Comparison of ENCODE assay signal across 23 mouse cellular contexts in the genomic region with DNA sequence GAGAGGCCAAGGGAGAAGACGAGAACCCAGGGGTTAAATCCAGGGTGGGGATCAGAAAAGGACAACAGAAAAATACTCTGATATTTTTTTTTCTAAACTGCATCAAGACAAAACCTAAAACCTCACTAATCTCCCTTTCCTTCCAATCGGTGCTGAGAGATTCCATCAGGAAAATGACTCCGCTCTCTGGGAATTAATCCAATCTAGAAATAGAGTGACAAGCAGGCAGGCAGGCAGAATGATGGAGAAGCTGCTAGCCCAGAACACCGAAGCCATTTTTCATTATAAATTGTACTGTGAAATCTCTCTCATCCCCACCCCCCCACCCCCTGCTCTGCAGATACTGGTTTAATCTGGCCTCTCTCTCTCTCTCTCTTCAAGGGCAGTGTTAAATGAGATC. TPM values are rescaled to one million over a fixed set of nuclear protein-coding genes. Genes with fewer than 3 reads are reported as not detected.
DNase-seq lines count a peak whose midpoint lies in the region; ATAC-seq and TF ChIP-seq lines count a peak whose summit lies in the region.
"Had no signal": no experiment of that assay in that cellular context is flagged by ENCODE, and none has a peak within 500 bp of the region (broad histone marks: within the 10 kb centered on the region; RNA-seq: fewer than 3 reads in every experiment).

No protein-coding gene starts in this region.

- no peak for TF ChIP-seq CTCF in brain, embryonic 14.5 days (IDR thresholded peaks at IDR 0.05; ENCODE audit: borderline replicate concordance, extremely low read depth, insufficient read depth, insufficient read length)
- TF ChIP-seq CTCF in midbrain, postnatal 0 days (IDR thresholded peaks at IDR 0.05), result no peak

- WGBS in hindbrain, embryonic 13.5 days, result 38% methylated on average over 4 of the region's 4 CpGs
- 43% methylated on average over 4 of the region's 4 CpGs for WGBS in hindbrain, embryonic 16.5 days
- WGBS in midbrain, embryonic 13.5 days, result 26% methylated on average over 4 of the region's 4 CpGs
- 45% methylated on average over 4 of the region's 4 CpGs for WGBS in midbrain, embryonic 11.5 days
- 26% methylated on average over 4 of the region's 4 CpGs for WGBS in midbrain, postnatal 0 days

- no peaks in the 10 kb centered on the region for H3K36me3 ChIP-seq in hindbrain, embryonic 13.5 days
- no peaks in the 10 kb centered on the region for H3K36me3 ChIP-seq in hindbrain, embryonic 16.5 days (ENCODE audit: control insufficient read depth, insufficient read depth, low read length)
- no peaks in the 10 kb centered on the region for H3K36me3 ChIP-seq in midbrain, embryonic 13.5 days
- no peaks in the 10 kb centered on the region for H3K36me3 ChIP-seq in midbrain, embryonic 11.5 days (ENCODE audit: control insufficient read depth, insufficient read depth, low read length)
- H3K36me3 ChIP-seq in midbrain, postnatal 0 days (ENCODE audit: insufficient read depth, low read length), result no peaks in the 10 kb centered on the region
- H3K36me3 ChIP-seq: liver, embryonic 13.5 days; neural tube, embryonic 12.5 days; stomach, embryonic 15.5 days had no signal

- no peaks in the 10 kb centered on the region for H3K27me3 ChIP-seq in hindbrain, embryonic 13.5 days
- no peaks in the 10 kb centered on the region for H3K27me3 ChIP-seq in hindbrain, embryonic 16.5 days (replicated peaks; ENCODE audit: control insufficient read depth, insufficient read depth, low read length)
- H3K27me3 ChIP-seq in midbrain, embryonic 13.5 days, result no peaks in the 10 kb centered on the region
- H3K27me3 ChIP-seq in midbrain, embryonic 11.5 days (ENCODE audit: control insufficient read depth, insufficient read depth, low read length), result no peaks in the 10 kb centered on the region
- no peaks in the 10 kb centered on the region for H3K27me3 ChIP-seq in midbrain, postnatal 0 days (ENCODE audit: insufficient read depth, low read length)
- H3K27me3 ChIP-seq: liver, embryonic 13.5 days; neural tube, embryonic 12.5 days; stomach, embryonic 15.5 days had no signal

- no peaks in the 10 kb centered on the region for H3K9me3 ChIP-seq in hindbrain, embryonic 13.5 days
- no peaks in the 10 kb centered on the region for H3K9me3 ChIP-seq in hindbrain, embryonic 16.5 days (ENCODE audit: control insufficient read depth, low read length)
- no peaks in the 10 kb centered on the region for H3K9me3 ChIP-seq in midbrain, embryonic 13.5 days
- H3K9me3 ChIP-seq in midbrain, embryonic 11.5 days (ENCODE audit: control insufficient read depth, low read length), result no peaks in the 10 kb centered on the region
- H3K9me3 ChIP-seq in midbrain, postnatal 0 days (ENCODE audit: low read length), result no peaks in the 10 kb centered on the region
- H3K9me3 ChIP-seq: liver, embryonic 13.5 days; neural tube, embryonic 12.5 days; stomach, embryonic 15.5 days had no signal

- ATAC-seq in hindbrain, embryonic 13.5 days (ENCODE audit: low FRiP score), result no peak
- ATAC-seq in hindbrain, embryonic 16.5 days, result no peak
- no peak for ATAC-seq in midbrain, embryonic 13.5 days
- ATAC-seq in midbrain, embryonic 11.5 days (ENCODE audit: low FRiP score), result no peak
- ATAC-seq in midbrain, postnatal 0 days (ENCODE audit: low FRiP score), result no peak
- ATAC-seq in erythroid progenitor cell, adult 5-6 weeks (replicated peaks; ENCODE audit: low FRiP score, poor library complexity, severe bottlenecking), result no peak
- ATAC-seq: activated CD4-positive, CD25-positive, alpha-beta regulatory T cell, adult 4 months; intestine, embryonic 16.5 days had no signal

- peak overlapping the region; percentile 65 for H3K27ac ChIP-seq in hindbrain, embryonic 13.5 days
- no peak overlapping the region for H3K27ac ChIP-seq in hindbrain, embryonic 16.5 days (ENCODE audit: low read depth, low read length)
- peak overlapping the region; percentile 41 for H3K27ac ChIP-seq in midbrain, embryonic 13.5 days
- no peak overlapping the region for H3K27ac ChIP-seq in midbrain, embryonic 11.5 days (ENCODE audit: low read depth, low read length)
- 0 out of 2 replicates have a peak overlapping the region, but pooled peaks have one; percentile 18 for H3K27ac ChIP-seq in midbrain, postnatal 0 days (ENCODE audit: low read depth, low read length)
- H3K27ac ChIP-seq: left cerebral cortex, adult 2 months; liver, embryonic 13.5 days; neural tube, embryonic 12.5 days; stomach, embryonic 15.5 days had no signal

- no peak overlapping the region for H3K4me2 ChIP-seq in hindbrain, embryonic 13.5 days
- no peak overlapping the region for H3K4me2 ChIP-seq in hindbrain, embryonic 16.5 days (ENCODE audit: low read length)
- no peak overlapping the region for H3K4me2 ChIP-seq in midbrain, embryonic 13.5 days (replicated peaks)
- no peak overlapping the region for H3K4me2 ChIP-seq in midbrain, embryonic 11.5 days
- H3K4me2 ChIP-seq in midbrain, postnatal 0 days (ENCODE audit: low read depth, low read length, poor library complexity, severe bottlenecking), result no peak overlapping the region
- H3K4me2 ChIP-seq: heart, embryonic 11.5 days; liver, embryonic 13.5 days; neural tube, embryonic 12.5 days; stomach, embryonic 15.5 days had no signal

- H3K9ac ChIP-seq in hindbrain, embryonic 13.5 days, result no peak overlapping the region
- H3K9ac ChIP-seq in hindbrain, embryonic 16.5 days (ENCODE audit: low read depth, low read length), result no peak overlapping the region
- no peak overlapping the region; the same call in 1 of the 2 replicates for H3K9ac ChIP-seq in midbrain, embryonic 13.5 days (replicated peaks)
- H3K9ac ChIP-seq in midbrain, embryonic 11.5 days (ENCODE audit: low read length), result no peak overlapping the region
- H3K9ac ChIP-seq in midbrain, postnatal 0 days (replicated peaks; ENCODE audit: low read length, poor library complexity, severe bottlenecking), result no peak overlapping the region
- H3K9ac ChIP-seq: liver, embryonic 13.5 days; neural tube, embryonic 12.5 days; stomach, embryonic 15.5 days had no signal

- no peak overlapping the region for H3K4me3 ChIP-seq in hindbrain, embryonic 13.5 days
- H3K4me3 ChIP-seq in hindbrain, embryonic 16.5 days (ENCODE audit: low read length), result no peak overlapping the region
- H3K4me3 ChIP-seq in midbrain, embryonic 13.5 days (replicated peaks), result no peak overlapping the region
- no peak overlapping the region for H3K4me3 ChIP-seq in midbrain, embryonic 11.5 days (ENCODE audit: low read depth, low read length)
- no peak overlapping the region for H3K4me3 ChIP-seq in midbrain, postnatal 0 days (ENCODE audit: low read depth, low read length)
- H3K4me3 ChIP-seq: left cerebral cortex, adult 2 months; liver, embryonic 13.5 days; neural tube, embryonic 12.5 days; stomach, embryonic 15.5 days had no signal

- peaks cover 47% of the 10 kb centered on the region for H3K4me1 ChIP-seq in hindbrain, embryonic 13.5 days (replicated peaks)
- H3K4me1 ChIP-seq in hindbrain, embryonic 16.5 days (ENCODE audit: control insufficient read depth, insufficient read depth, low read depth, low read length), result peaks cover 9% of the 10 kb centered on the region
- peaks cover 46% of the 10 kb centered on the region for H3K4me1 ChIP-seq in midbrain, embryonic 13.5 days (replicated peaks)
- peaks cover 3% of the 10 kb centered on the region for H3K4me1 ChIP-seq in midbrain, embryonic 11.5 days (ENCODE audit: control insufficient read depth, insufficient read depth, low read length)
- peaks cover 6% of the 10 kb centered on the region; the same call in 1 of the 2 replicates for H3K4me1 ChIP-seq in midbrain, postnatal 0 days (ENCODE audit: insufficient read depth, low read length)

- no peak for DNase-seq in midbrain, embryonic 11.5 days (ENCODE audit: low spot score, missing footprints)
- peak; percentile 56 for DNase-seq in brain, embryonic 14.5 days (ENCODE audit: low read depth)
- no peak for DNase-seq in midbrain, postnatal 0 days (ENCODE audit: low spot score)
- DNase-seq: adrenal gland, adult 8-10 months; cerebellum, adult 9-10 months; gastrocnemius, postnatal 14 days; kidney, adult 9 months; kidney, postnatal 25 days; liver, embryonic 13.5 days; lung, adult 2 months; lung, postnatal 14 days; right cerebral cortex, adult 18-20 months; thymus, postnatal 25 days had no signal

- TF ChIP-seq POLR2A in brain, embryonic 14.5 days (IDR thresholded peaks at IDR 0.05; ENCODE audit: borderline replicate concordance, extremely low read depth, insufficient read depth, insufficient read length, poor library complexity, severe bottlenecking), result no peak

RNA-seq across cellular contexts. Expression of a gene that starts 1.8 kb away (rescaled TPM):
- 87.3 and 96.3 TPM in 2 replicates for polyA plus RNA-seq in hindbrain, embryonic 13.5 days (2015; fragmentation: Nextera tagmentation; extraction: Ambion mirVana)
- 96.7 and 105 TPM in 2 replicates for polyA plus RNA-seq in hindbrain, embryonic 16.5 days (2015; fragmentation: Nextera tagmentation; extraction: Ambion mirVana)
- 85.8 and 89.0 TPM in 2 replicates for polyA plus RNA-seq in midbrain, embryonic 13.5 days (2015; fragmentation: Nextera tagmentation; extraction: Ambion mirVana)
- 71.0 and 76.7 TPM in 2 replicates for polyA plus RNA-seq in midbrain, embryonic 11.5 days (2014; fragmentation: Nextera tagmentation; extraction: Ambion mirVana)
- 94.8 and 102 TPM in 2 replicates for polyA plus RNA-seq in brain, embryonic 14.5 days (2012; rRNA removed)
- total RNA-seq in midbrain, postnatal 0 days (2014; rRNA removed), result 157 and 184 TPM in 2 replicates
- 65.7 and 70.6 TPM in 2 replicates for polyA plus RNA-seq in midbrain, postnatal 0 days (2015; fragmentation: Nextera tagmentation; extraction: Ambion mirVana)
- total RNA-seq in erythroid progenitor cell, adult 5-6 weeks (2015; ENCODE audit: low replicate concordance), result 13.0 and 28.1 TPM in 2 replicates
- 25.2 and 37.4 TPM in 2 replicates for total RNA-seq in erythroid progenitor cell, adult 5-6 weeks (2017; ENCODE audit: low replicate concordance)

Comparison
In these comparisons a context has a peak if more than half of its experiments do, and no peak if none do; other contexts are left out.
1. H3K27ac ChIP-seq: peak in hindbrain, embryonic 13.5 days (single experiment), midbrain, embryonic 13.5 days (single experiment) and midbrain, postnatal 0 days (single experiment); none in hindbrain, embryonic 16.5 days (single experiment) and midbrain, embryonic 11.5 days (single experiment).